Mouse (Mus musculus) myocyte (in vitro differentiated cells): ENCODE measurements around the gene Rps27rt. TPM values are rescaled to one million over a fixed set of nuclear protein-coding genes. Genes with fewer than 3 reads are reported as not detected.
"Not testable (repeated sequence)": the region's sequence is repeated elsewhere in the genome, so short reads cannot be mapped to it uniquely, and the experiment has no call there.

Experiments used
- H3K27me3 ChIP-seq: one replicate; pipeline ENCODE4 v1.6.1; 2011; ENCODE audit not compliant: control insufficient read depth, insufficient read depth, insufficient read length
- H3K36me3 ChIP-seq: one replicate; pipeline ENCODE4 v1.6.1; 2011; ENCODE audit not compliant: control insufficient read depth, insufficient read depth
- H3K4me2 ChIP-seq: one replicate; pipeline ENCODE4 v1.6.1; 2011; ENCODE audit warnings: low read depth, control low read depth
- H3K4me3 ChIP-seq: one replicate; pipeline ENCODE4 v1.5.1; 2011; ENCODE audit warnings: mild to moderate bottlenecking, control low read depth, moderate library complexity
- H3K79me2 ChIP-seq: one replicate; pipeline ENCODE4 v1.6.1; 2011; ENCODE audit not compliant: control insufficient read depth, insufficient read depth
- H3ac ChIP-seq: one replicate; pipeline ENCODE4 v1.6.1; 2011; ENCODE audit not compliant: control insufficient read depth, insufficient read length
- CEBPB ChIP-seq: IDR thresholded peaks from 2 replicates; pipeline ENCODE4 v1.6.1; 2011; ENCODE audit warnings: mild to moderate bottlenecking, moderate library complexity; ENCODE audit not compliant: poor library complexity, insufficient read depth, severe bottlenecking
- E2F4 ChIP-seq: IDR thresholded peaks from one replicate; pipeline ENCODE4 v1.6.1; 2011; ENCODE audit warnings: mild to moderate bottlenecking, control low read depth, moderate library complexity; ENCODE audit not compliant: insufficient read depth
- MAX ChIP-seq: IDR thresholded peaks from one replicate; pipeline ENCODE4 v1.6.1; 2011; ENCODE audit warnings: low read depth, mild to moderate bottlenecking, control low read depth
- MYOD1 ChIP-seq, 3 experiments: IDR thresholded peaks; one replicate each; pipeline ENCODE4 v1.6.1; 2011; ENCODE audit warnings: control low read depth in 2 of 3, low read depth in 2 of 3, mild to moderate bottlenecking in 2 of 3, moderate library complexity in 1 of 3; ENCODE audit not compliant: insufficient read length in 2 of 3, control insufficient read depth in 1 of 3
- MYOG ChIP-seq, 3 experiments: IDR thresholded peaks; one replicate each; pipeline ENCODE4 v1.6.1; 2011; ENCODE audit warnings: control low read depth in 2 of 3, low read depth in 2 of 3, mild to moderate bottlenecking in 2 of 3; ENCODE audit not compliant: insufficient read length in 2 of 3, control insufficient read depth in 1 of 3, insufficient read depth in 1 of 3
- POLR2A ChIP-seq: IDR thresholded peaks from one replicate; pipeline ENCODE4 v1.6.1; 2011; ENCODE audit warnings: low read depth, mild to moderate bottlenecking, control low read depth, moderate library complexity; ENCODE audit not compliant: insufficient read length
- POLR2AphosphoS2 ChIP-seq: IDR thresholded peaks from one replicate; pipeline ENCODE4 v1.6.1; 2011; ENCODE audit warnings: low read depth, control low read depth; ENCODE audit not compliant: insufficient read length
- REST ChIP-seq: IDR thresholded peaks from one replicate; pipeline ENCODE4 v1.6.1; 2011; ENCODE audit warnings: mild to moderate bottlenecking, control low read depth, moderate library complexity; ENCODE audit not compliant: insufficient read depth, insufficient read length
- SRF ChIP-seq: IDR thresholded peaks from one replicate; pipeline ENCODE4 v1.6.1; 2011; ENCODE audit warnings: low read depth; ENCODE audit not compliant: control insufficient read depth, insufficient read length
- TCF12 ChIP-seq: IDR thresholded peaks from one replicate; pipeline ENCODE4 v1.6.1; 2011; ENCODE audit warnings: mild to moderate bottlenecking, control low read depth; ENCODE audit not compliant: poor library complexity, insufficient read depth, severe bottlenecking
- TCF3 ChIP-seq: IDR thresholded peaks from one replicate; pipeline ENCODE4 v1.6.1; 2011; ENCODE audit warnings: low read depth, control low read depth; ENCODE audit not compliant: insufficient read length
- USF1 ChIP-seq: IDR thresholded peaks from one replicate; pipeline ENCODE4 v1.6.1; 2011; ENCODE audit warnings: low read depth, mild to moderate bottlenecking, control low read depth, moderate library complexity
- polyA plus RNA-seq: library from polyadenylated mRNA; unstranded; fragments of >200 nt; fragmentation: generic; extraction: Trizol; gene quantifications from one replicate; pipeline ENCODE4 v1.2.1, GENCODE M21; 2012; ENCODE audit warnings: missing spikeins

The Rps27rt gene
- polyA plus RNA-seq, result 223 TPM

DNA sequence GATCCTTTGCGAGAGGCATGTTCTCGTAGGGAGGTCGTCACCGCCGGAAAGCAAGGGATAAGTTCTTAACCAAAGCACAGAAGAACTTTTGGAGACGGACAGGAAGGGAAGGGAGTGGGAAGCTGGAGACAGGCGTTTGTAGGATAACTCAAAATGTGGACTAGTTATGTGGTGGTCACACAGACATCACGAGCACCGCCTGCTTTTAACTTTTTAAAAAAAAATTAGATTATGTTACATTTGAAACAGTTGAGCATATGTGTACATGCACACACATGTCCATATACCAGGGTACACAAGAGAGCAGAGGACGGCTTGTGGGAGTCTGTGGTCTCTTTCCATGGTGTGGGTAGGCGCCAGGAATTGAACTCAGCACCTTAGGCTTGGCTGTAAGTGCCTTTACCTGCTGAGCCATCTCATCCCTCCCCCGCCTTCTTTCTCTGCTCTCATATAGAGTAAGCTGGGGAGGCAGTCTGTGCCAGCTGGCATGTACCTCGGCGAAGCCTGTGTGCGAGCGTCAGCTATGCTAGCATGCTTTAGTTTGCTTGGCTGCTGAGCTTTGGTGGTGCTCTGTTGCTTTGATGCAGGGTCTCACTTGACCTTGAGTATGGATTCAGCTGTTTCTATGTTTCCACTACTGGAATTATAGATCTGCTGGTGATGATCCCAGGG is at the start of gene Rps27rt:
Rps27rt (minus strand) TSS at position 51 of the 672 bp plus-strand sequence.
- H3K4me3 ChIP-seq, result no peak within 1 kb of the TSS
- no peaks in the 10 kb centered on the region for H3K79me2 ChIP-seq
- no peak within 1 kb of the TSS for H3K4me2 ChIP-seq
- H3K27me3 ChIP-seq, result no peaks in the 10 kb centered on the region
- H3ac ChIP-seq, result no peak within 1 kb of the TSS
- no peaks in the 10 kb centered on the region for H3K36me3 ChIP-seq
- TF ChIP-seq E2F4 (no peak), TCF12 (no peak), MYOD1 (IDR thresholded peaks at IDR 0.05; ENCODE audit: control insufficient read depth in 1 of 3, insufficient read length in 2 of 3, low read depth in 2 of 3) (no peak), USF1 (no peak), CEBPB (no peak), MAX (no peak), MYOG (IDR thresholded peaks at IDR 0.05; ENCODE audit: control insufficient read depth in 1 of 3, insufficient read depth in 1 of 3, insufficient read length in 2 of 3, low read depth in 2 of 3) (no peak), SRF (no peak), POLR2A (no peak), POLR2AphosphoS2 (no peak), REST (no peak), TCF3 (no peak)

DNA sequence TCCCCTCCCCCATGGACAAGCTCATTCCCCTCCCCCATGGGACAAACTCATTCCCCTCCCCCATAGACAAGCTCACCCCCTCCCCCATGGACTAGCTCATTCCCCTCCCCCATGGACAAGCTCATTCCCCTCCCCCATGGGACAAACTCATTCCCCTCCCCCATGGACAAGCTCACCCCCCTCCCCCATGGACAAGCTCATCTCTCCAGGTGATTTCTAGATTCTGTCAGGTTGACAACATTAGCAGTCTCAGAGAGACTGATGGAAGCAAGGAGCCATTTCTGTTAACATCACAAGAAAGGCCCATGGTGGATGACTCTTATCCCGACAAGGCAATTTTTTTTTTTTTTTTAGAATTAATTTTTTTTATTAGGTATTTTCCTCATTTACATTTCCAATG is 48.5 kb upstream of the Rps27rt start:
- not testable (repeated sequence) for H3K36me3 ChIP-seq, H3K4me3 ChIP-seq, H3K27me3 ChIP-seq, H3ac ChIP-seq, H3K4me2 ChIP-seq, H3K79me2 ChIP-seq

GRCm38 (mm10) chr9:115030581-115030980 is 48.0 kb upstream of the Rps27rt start:
- no peak for TF ChIP-seq POLR2A
- no peak for TF ChIP-seq TCF12
- no peak for TF ChIP-seq MYOD1 (IDR thresholded peaks at IDR 0.05; ENCODE audit: control insufficient read depth in 1 of 3, insufficient read length in 2 of 3, low read depth in 2 of 3)
- no peak for TF ChIP-seq TCF3
- TF ChIP-seq MAX, result no peak
- no peak for TF ChIP-seq REST
- TF ChIP-seq POLR2AphosphoS2, result no peak
- TF ChIP-seq E2F4, result no peak
- TF ChIP-seq CEBPB, result no peak
- H3ac ChIP-seq, result no peak overlapping the region
- no peaks in the 10 kb centered on the region for H3K27me3 ChIP-seq
- no peak overlapping the region for H3K4me2 ChIP-seq
- no peak overlapping the region for H3K4me3 ChIP-seq
- no peaks in the 10 kb centered on the region for H3K36me3 ChIP-seq
- H3K79me2 ChIP-seq, result no peaks in the 10 kb centered on the region

- Histone ChIP-seq H3K4me3 (no peak overlapping the region), H3K27me3 (no peaks in the 10 kb centered on the region), H3K4me2 (no peak overlapping the region), H3ac (no peak overlapping the region), H3K79me2 (no peaks in the 10 kb centered on the region), H3K36me3 (no peaks in the 10 kb centered on the region)
- TF ChIP-seq CEBPB, result no peak
- no peak for TF ChIP-seq MAX
- TF ChIP-seq MYOD1 (IDR thresholded peaks at IDR 0.05; ENCODE audit: control insufficient read depth in 1 of 3, insufficient read length in 2 of 3, low read depth in 2 of 3), result no peak
- no peak for TF ChIP-seq SRF
- TF ChIP-seq TCF3, result no peak
- TF ChIP-seq REST, result no peak
- no peak for TF ChIP-seq USF1
- TF ChIP-seq E2F4, result no peak
- TF ChIP-seq POLR2AphosphoS2, result no peak
- no peak for TF ChIP-seq MYOG (IDR thresholded peaks at IDR 0.05; ENCODE audit: control insufficient read depth in 1 of 3, insufficient read depth in 1 of 3, insufficient read length in 2 of 3, low read depth in 2 of 3)
- no peak for TF ChIP-seq POLR2A
- no peak for TF ChIP-seq TCF12
These were observed 46.8 kb upstream of the Rps27rt start for GRCm38 (mm10) chr9:115029307-115029706.

GRCm38 (mm10) chr9:115023708-115024383 is 41.3 kb upstream of the Rps27rt start:
- Histone ChIP-seq H3K36me3 (no peaks in the 10 kb centered on the region), H3K4me2 (no peak overlapping the region), H3K79me2 (no peaks in the 10 kb centered on the region), H3ac (no peak overlapping the region), H3K27me3 (no peaks in the 10 kb centered on the region), H3K4me3 (no peak overlapping the region)
- no peak for TF ChIP-seq TCF3
- TF ChIP-seq POLR2A, result no peak
- no peak for TF ChIP-seq TCF12
- TF ChIP-seq REST, result no peak
- no peak for TF ChIP-seq CEBPB
- TF ChIP-seq POLR2AphosphoS2, result no peak
